Mouse (Mus musculus): ENCODE data around the gene Nmu. TPM values are rescaled to one million over a fixed set of nuclear protein-coding genes. Genes with fewer than 3 reads are reported as not detected.

Gene Nmu
- total and polyA plus RNA-seq, 3 experiments, result not detected

GRCm38 (mm10) chr5:76360057-76360456, 3.5 kb downstream of the Nmu start:
- Histone ChIP-seq H3K79me2 (replicated peaks; ENCODE audit: control insufficient read depth, extremely low read depth, insufficient read depth, poor library complexity, severe bottlenecking) (no peaks in the 10 kb centered on the region), H3K27ac (ENCODE audit: insufficient read depth, low read depth) (no peak overlapping the region), H3K36me3 (replicated peaks in 1 of 2; ENCODE audit: control insufficient read depth in 1 of 2, insufficient read depth in 1 of 2, low read length in 1 of 2) (no peaks in the 10 kb centered on the region), H3K9ac (ENCODE audit: insufficient read depth, low read depth) (no peak overlapping the region), H3K27me3 (replicated peaks) (no peaks in the 10 kb centered on the region), H3K4me2 (ENCODE audit: insufficient read depth, low read depth, poor library complexity, severe bottlenecking) (no peak overlapping the region), H3K4me1 (ENCODE audit: control insufficient read depth in 1 of 2, insufficient read depth in 2 of 2) (no peaks in the 10 kb centered on the region), H3K4me3 (replicated peaks in 1 of 3; ENCODE audit: low read depth in 2 of 3, low read length in 2 of 3, poor library complexity in 1 of 3) (no peak overlapping the region), H3K9me3 (replicated peaks; ENCODE audit: low read length) (no peaks in the 10 kb centered on the region)
- in situ Hi-C loops (cut with MboI; ENCODE audit: low pct_ligation_motif_present, low pct_unique_long_range_greater_than_20kb, low sequenced_read_pairs), result no loop called here
- dilution Hi-C loops (cut with MboI; ENCODE audit: extremely low pct_ligation_motif_present, extremely low pct_unique_long_range_greater_than_20kb, low sequenced_read_pairs), result no loop called here
- no peak for DNase-seq (ENCODE audit: extremely low read depth)
- TF ChIP-seq ZNF384 (IDR thresholded peaks at IDR 0.05; ENCODE audit: low read depth, low read length) (no peak), CTCF (conservative IDR thresholded peaks at IDR 0.05 in 1 of 2, IDR thresholded peaks at IDR 0.05 in 1 of 2; ENCODE audit: low read depth in 2 of 2, low read length in 2 of 2) (peak in 1 of 2 experiments; percentile 58; a peak in 2 of 4 replicates), POLR2AphosphoS2 (IDR thresholded peaks at IDR 0.05; ENCODE audit: low read depth, low read length) (no peak), NELFE (IDR thresholded peaks at IDR 0.05; ENCODE audit: low read depth, low read length) (no peak), SMC3 (IDR thresholded peaks at IDR 0.05; ENCODE audit: low read depth, low read length) (peak; percentile 52), RAD21 (IDR thresholded peaks at IDR 0.05; ENCODE audit: low read depth, low read length) (peak; percentile 53), MXI1 (IDR thresholded peaks at IDR 0.05; ENCODE audit: low read depth, low read length) (no peak)

GRCm38 (mm10) chr5:76351953-76352611, 11.5 kb downstream of the Nmu start:
- no peak overlapping the region for H3K4me3 ChIP-seq (replicated peaks in 1 of 3; ENCODE audit: low read depth in 2 of 3, low read length in 2 of 3, poor library complexity in 1 of 3)
- H3K9me3 ChIP-seq (replicated peaks; ENCODE audit: low read length), result no peaks in the 10 kb centered on the region
- TF ChIP-seq JUND (conservative IDR thresholded peaks at IDR 0.05; ENCODE audit: low read depth, low read length), result no peak
- no peak for TF ChIP-seq MAX (IDR thresholded peaks at IDR 0.05; ENCODE audit: low read length)
- TF ChIP-seq POLR2AphosphoS2 (IDR thresholded peaks at IDR 0.05; ENCODE audit: low read depth, low read length), result no peak
- TF ChIP-seq NELFE (IDR thresholded peaks at IDR 0.05; ENCODE audit: low read depth, low read length), result no peak
- TF ChIP-seq MXI1 (IDR thresholded peaks at IDR 0.05; ENCODE audit: low read depth, low read length), result no peak
- TF ChIP-seq MEF2A (IDR thresholded peaks at IDR 0.05; ENCODE audit: borderline replicate concordance, low read depth, low read length), result no peak
- no peak for TF ChIP-seq BHLHE40 (IDR thresholded peaks at IDR 0.05; ENCODE audit: low read depth, low read length)
- TF ChIP-seq RCOR1 (conservative IDR thresholded peaks at IDR 0.05; ENCODE audit: low read depth, low read length), result no peak
- no peak for TF ChIP-seq ELF1 (IDR thresholded peaks at IDR 0.05; ENCODE audit: low read depth, low read length)
- TF ChIP-seq PAX5 (IDR thresholded peaks at IDR 0.05; ENCODE audit: low read length), result no peak
- no peak for TF ChIP-seq ETS1 (conservative IDR thresholded peaks at IDR 0.05; ENCODE audit: low read depth, low read length)
- TF ChIP-seq USF1 (IDR thresholded peaks at IDR 0.05; ENCODE audit: low read depth, low read length), result no peak
- no peak for TF ChIP-seq MAFK (IDR thresholded peaks at IDR 0.05; ENCODE audit: insufficient replicate concordance, low read length)
- TF ChIP-seq ZNF384 (IDR thresholded peaks at IDR 0.05; ENCODE audit: low read depth, low read length), result no peak
- no peak for TF ChIP-seq CTCF (conservative IDR thresholded peaks at IDR 0.05 in 1 of 2, IDR thresholded peaks at IDR 0.05 in 1 of 2; ENCODE audit: low read depth in 2 of 2, low read length in 2 of 2)
- no peaks in the 10 kb centered on the region for H3K27me3 ChIP-seq (replicated peaks)
- H3K27ac ChIP-seq (ENCODE audit: insufficient read depth, low read depth), result no peak overlapping the region
- no peak overlapping the region for H3K9ac ChIP-seq (ENCODE audit: insufficient read depth, low read depth)
- H3K4me1 ChIP-seq (ENCODE audit: control insufficient read depth in 1 of 2, insufficient read depth in 2 of 2), result no peaks in the 10 kb centered on the region
- H3K4me2 ChIP-seq (ENCODE audit: insufficient read depth, low read depth, poor library complexity, severe bottlenecking), result no peak overlapping the region
- in situ Hi-C loops (cut with MboI; ENCODE audit: low pct_ligation_motif_present, low pct_unique_long_range_greater_than_20kb, low sequenced_read_pairs) (no loop called here), dilution Hi-C loops (cut with MboI; ENCODE audit: extremely low pct_ligation_motif_present, extremely low pct_unique_long_range_greater_than_20kb, low sequenced_read_pairs) (no loop called here)
- no peak for DNase-seq (ENCODE audit: extremely low read depth)
- H3K79me2 ChIP-seq (replicated peaks; ENCODE audit: control insufficient read depth, extremely low read depth, insufficient read depth, poor library complexity, severe bottlenecking), result no peaks in the 10 kb centered on the region
- no peaks in the 10 kb centered on the region for H3K36me3 ChIP-seq (replicated peaks in 1 of 2; ENCODE audit: control insufficient read depth in 1 of 2, insufficient read depth in 1 of 2, low read length in 1 of 2)

Data from CH12.LX (cell line).